Comparison of ENCODE assay signal across 8 mouse cellular contexts in the genomic region with DNA sequence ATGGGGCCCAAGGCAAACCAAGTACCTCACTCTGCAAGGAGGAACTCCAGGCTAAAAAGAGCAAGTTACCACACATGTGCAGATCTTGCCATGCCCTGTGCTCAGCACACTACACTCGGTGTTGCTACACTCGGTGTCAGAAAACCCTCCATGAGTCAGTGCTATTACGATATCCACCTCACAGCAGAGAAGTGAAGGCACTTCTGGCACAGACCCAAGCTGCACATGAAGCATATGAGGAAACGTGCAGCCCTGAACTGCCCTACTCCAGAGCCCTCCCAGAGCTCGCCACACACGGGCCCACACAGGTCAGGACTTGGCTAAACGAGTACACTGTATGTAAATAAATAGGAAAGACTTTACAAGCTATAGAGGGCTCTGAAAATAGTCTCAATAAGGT.
DNase-seq lines count a peak whose midpoint lies in the region; ATAC-seq and TF ChIP-seq lines count a peak whose summit lies in the region.

No protein-coding gene starts in this region.

- H3K27me3 ChIP-seq in kidney, embryonic 14.5 days (ENCODE audit: control insufficient read depth, insufficient read depth, low read length), result no peaks in the 10 kb centered on the region
- no peaks in the 10 kb centered on the region for H3K27me3 ChIP-seq in intestine, postnatal 0 days (replicated peaks; ENCODE audit: control insufficient read depth, insufficient read depth, low read length)
- no peaks in the 10 kb centered on the region for H3K27me3 ChIP-seq in midbrain, embryonic 11.5 days (ENCODE audit: control insufficient read depth, insufficient read depth, low read length)

- no peak overlapping the region; the same call in 1 of the 2 replicates for H3K27ac ChIP-seq in kidney, embryonic 14.5 days (ENCODE audit: low read depth, low read length)
- no peak overlapping the region for H3K27ac ChIP-seq in intestine, postnatal 0 days (ENCODE audit: low read depth, low read length)
- H3K27ac ChIP-seq in midbrain, embryonic 11.5 days (ENCODE audit: low read depth, low read length), result no peak overlapping the region

- 57% methylated on average over 7 of the region's 7 CpGs for WGBS in kidney, embryonic 14.5 days
- WGBS in intestine, postnatal 0 days, result 26% methylated on average over 7 of the region's 7 CpGs
- WGBS in midbrain, embryonic 11.5 days, result 91% methylated on average over 7 of the region's 7 CpGs

- peak; percentile 30; the same call in 1 of the 2 replicates for ATAC-seq in kidney, embryonic 14.5 days (ENCODE audit: low FRiP score, low TSS enrichment)
- peak; percentile 81 for ATAC-seq in intestine, postnatal 0 days
- ATAC-seq in megakaryocyte progenitor cell, adult 5-6 weeks (replicated peaks; ENCODE audit: poor library complexity), result peak; percentile 94
- no peak for ATAC-seq in midbrain, embryonic 11.5 days (ENCODE audit: low FRiP score)

- TF ChIP-seq CTCF in intestine, postnatal 0 days (IDR thresholded peaks at IDR 0.05; ENCODE audit: low read depth), result no peak

- H3K4me2 ChIP-seq in kidney, embryonic 14.5 days (replicated peaks; ENCODE audit: low read depth, low read length), result no peak overlapping the region
- no peak overlapping the region for H3K4me2 ChIP-seq in intestine, postnatal 0 days (replicated peaks; ENCODE audit: low read depth)
- no peak overlapping the region for H3K4me2 ChIP-seq in midbrain, embryonic 11.5 days

- no peaks in the 10 kb centered on the region for H3K9me3 ChIP-seq in kidney, embryonic 14.5 days (ENCODE audit: control insufficient read depth, low read length)
- no peaks in the 10 kb centered on the region for H3K9me3 ChIP-seq in intestine, postnatal 0 days (ENCODE audit: control insufficient read depth)
- H3K9me3 ChIP-seq in midbrain, embryonic 11.5 days (ENCODE audit: control insufficient read depth, low read length), result no peaks in the 10 kb centered on the region

- no peak overlapping the region for H3K9ac ChIP-seq in kidney, embryonic 14.5 days (ENCODE audit: low read depth, low read length)
- H3K9ac ChIP-seq in intestine, postnatal 0 days (ENCODE audit: low read depth, low read length), result no peak overlapping the region
- no peak overlapping the region for H3K9ac ChIP-seq in midbrain, embryonic 11.5 days (ENCODE audit: low read length)

- no peak for DNase-seq in kidney, adult 9 months
- peak; percentile 31 to 88 for DNase-seq in adrenal gland, adult (ENCODE audit: inconsistent age in 2 of 2, low spot score in 1 of 2)
- DNase-seq in left cerebral cortex, adult 11 months (ENCODE audit: low spot score), result no peak
- DNase-seq in right cerebral cortex, postnatal 4 days, result no peak
- DNase-seq in midbrain, embryonic 11.5 days (ENCODE audit: low spot score, missing footprints), result no peak

- no peak overlapping the region for H3K4me3 ChIP-seq in kidney, embryonic 14.5 days (ENCODE audit: low read length)
- no peak overlapping the region for H3K4me3 ChIP-seq in intestine, postnatal 0 days (ENCODE audit: low read depth, low read length)
- no peak overlapping the region for H3K4me3 ChIP-seq in midbrain, embryonic 11.5 days (ENCODE audit: low read depth, low read length)

- no peaks in the 10 kb centered on the region for H3K36me3 ChIP-seq in kidney, embryonic 14.5 days (ENCODE audit: control insufficient read depth, insufficient read depth, low read length)
- H3K36me3 ChIP-seq in intestine, postnatal 0 days (ENCODE audit: control insufficient read depth, insufficient read depth), result peaks cover 13% of the 10 kb centered on the region; the same call in 1 of the 2 replicates
- no peaks in the 10 kb centered on the region for H3K36me3 ChIP-seq in midbrain, embryonic 11.5 days (ENCODE audit: control insufficient read depth, insufficient read depth, low read length)

- H3K4me1 ChIP-seq in kidney, embryonic 14.5 days (ENCODE audit: control insufficient read depth, insufficient read depth, low read length), result peaks cover 32% of the 10 kb centered on the region
- peaks cover 6% of the 10 kb centered on the region; the same call in 1 of the 2 replicates for H3K4me1 ChIP-seq in intestine, postnatal 0 days (replicated peaks; ENCODE audit: control insufficient read depth, insufficient read depth, low read length)
- H3K4me1 ChIP-seq in midbrain, embryonic 11.5 days (ENCODE audit: control insufficient read depth, insufficient read depth, low read length), result no peaks in the 10 kb centered on the region

Comparison
In these comparisons a context has a peak if more than half of its experiments do, and no peak if none do; other contexts are left out.
1. DNase-seq: peak in adrenal gland, adult (2 of 2); none in kidney, adult 9 months (single experiment), left cerebral cortex, adult 11 months (single experiment), right cerebral cortex, postnatal 4 days (single experiment) and midbrain, embryonic 11.5 days (single experiment).